Mouse (Mus musculus) kidney, embryonic 16.5 days (tissue): ENCODE data around the gene Plcb4. TPM values are rescaled to one million over a fixed set of nuclear protein-coding genes. Genes with fewer than 3 reads are reported as not detected.
"Not testable (repeated sequence)": the region's sequence is repeated elsewhere in the genome, so short reads cannot be mapped to it uniquely, and the experiment has no call there.

Experiments
- ATAC-seq: fragments of 200-750 bp; cut with Nextera tagmentation; 2 replicates; pipeline ENCODE4 v1.8.0; 2017; ENCODE audit warnings: moderate TSS enrichment; ENCODE audit not compliant: low FRiP score, low TSS enrichment
- H3K27ac ChIP-seq: fragments of 300-500 bp; sonication (generic); 2 replicates; pipeline ENCODE4 v1.5.1; 2014; ENCODE audit warnings: low read length
- H3K27me3 ChIP-seq: fragments of 300-500 bp; sonication (generic); 2 replicates; pipeline ENCODE4 v1.6.1; 2014; ENCODE audit warnings: low read length, control low read depth, mixed read lengths; ENCODE audit not compliant: insufficient read depth
- H3K36me3 ChIP-seq: fragments of 300-500 bp; sonication (generic); 2 replicates; pipeline ENCODE4 v1.6.1; 2014; ENCODE audit warnings: low read length, control low read depth, mixed read lengths; ENCODE audit not compliant: insufficient read depth
- H3K4me1 ChIP-seq: fragments of 300-500 bp; sonication (generic); 2 replicates; pipeline ENCODE4 v1.6.1; 2014; ENCODE audit warnings: low read length, control low read depth, mixed read lengths; ENCODE audit not compliant: insufficient read depth
- H3K4me2 ChIP-seq: fragments of 300-500 bp; sonication (generic); replicated peaks from 2 replicates; pipeline ENCODE4 v1.6.1; 2014; ENCODE audit warnings: low read depth, low read length
- H3K4me3 ChIP-seq: fragments of 300-500 bp; sonication (generic); 2 replicates; pipeline ENCODE4 v1.5.1; 2014; ENCODE audit warnings: mild to moderate bottlenecking, low read length
- H3K9ac ChIP-seq: fragments of 300-500 bp; sonication (generic); replicated peaks from 2 replicates; pipeline ENCODE4 v1.6.1; 2014; ENCODE audit warnings: low read length
- H3K9me3 ChIP-seq: fragments of 300-500 bp; sonication (generic); 2 replicates; pipeline ENCODE4 v1.6.1; 2016; ENCODE audit warnings: low read length, control low read depth
- WGBS: fragments of 180-500 bp; shearing (Covaris S2); extraction: QIAGEN DNeasy Blood & Tissue Kit; methylation state at CpG from one replicate; pipeline ENCODE4 v1.1.7; 2014; 5-methylcytosine and 5-hydroxymethylcytosine counted together
- polyA plus RNA-seq: library from polyadenylated mRNA; unstranded; fragments of >200 nt; fragmentation: Nextera tagmentation; extraction: Ambion mirVana; gene quantifications from 2 replicates; pipeline ENCODE4 v1.2.1, GENCODE M21; 2015

Plcb4 gene
- polyA plus RNA-seq, 1 experiment from 2014 or later, result 18.9 TPM

- no peak overlapping the region for H3K4me2 ChIP-seq
- H3K36me3 ChIP-seq, result no peaks in the 10 kb centered on the region
- no peak overlapping the region for H3K4me3 ChIP-seq
- H3K9ac ChIP-seq, result no peak overlapping the region
- H3K27ac ChIP-seq, result no peak overlapping the region
- H3K9me3 ChIP-seq, result 0 out of 2 replicates have a peak, but pooled peaks cover 2% of the 10 kb centered on the region
- 0 out of 2 replicates have a peak, but pooled peaks cover 5% of the 10 kb centered on the region for H3K4me1 ChIP-seq
- H3K27me3 ChIP-seq, result peaks cover 5% of the 10 kb centered on the region; the same call in 1 of the 2 replicates
- WGBS, result 38% methylated on average over 4 of the region's 4 CpGs
- peak; percentile 65; the same call in 1 of the 2 replicates for ATAC-seq
These were observed 27.9 kb downstream of the Plcb4 start for GRCm38 (mm10) chr2:135686692-135687091.

DNA sequence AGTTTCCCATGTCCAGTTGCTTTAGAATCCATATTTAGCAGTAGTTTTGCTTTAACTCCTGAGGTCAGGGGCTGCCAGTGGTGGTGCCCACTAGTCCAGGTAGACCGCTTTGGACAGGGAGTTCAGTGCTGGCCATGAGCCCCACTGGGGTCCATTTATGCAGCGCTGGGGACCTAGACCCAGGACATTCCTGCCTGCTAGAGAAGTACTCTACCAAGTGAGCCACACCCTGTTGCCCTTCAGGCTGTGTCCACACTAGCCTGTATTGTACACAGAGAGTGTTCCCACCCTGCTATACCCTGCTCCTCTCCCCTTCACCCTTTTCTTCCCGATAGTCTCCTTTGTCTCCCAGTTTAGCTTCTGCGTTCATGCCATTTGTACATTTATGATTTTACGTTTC lies 28.8 kb downstream of the Plcb4 start:
- peaks cover 5% of the 10 kb centered on the region; the same call in 1 of the 2 replicates for H3K27me3 ChIP-seq
- no peak for ATAC-seq
- H3K9me3 ChIP-seq, result 0 out of 2 replicates have a peak, but pooled peaks cover 6% of the 10 kb centered on the region
- no peaks in the 10 kb centered on the region for H3K36me3 ChIP-seq
- no peak overlapping the region for H3K4me3 ChIP-seq
- no peak overlapping the region for H3K27ac ChIP-seq
- H3K4me1 ChIP-seq, result 0 out of 2 replicates have a peak, but pooled peaks cover 9% of the 10 kb centered on the region
- no peak overlapping the region for H3K4me2 ChIP-seq
- 86% methylated on average over 5 of the region's 5 CpGs for WGBS
- H3K9ac ChIP-seq, result no peak overlapping the region

DNA sequence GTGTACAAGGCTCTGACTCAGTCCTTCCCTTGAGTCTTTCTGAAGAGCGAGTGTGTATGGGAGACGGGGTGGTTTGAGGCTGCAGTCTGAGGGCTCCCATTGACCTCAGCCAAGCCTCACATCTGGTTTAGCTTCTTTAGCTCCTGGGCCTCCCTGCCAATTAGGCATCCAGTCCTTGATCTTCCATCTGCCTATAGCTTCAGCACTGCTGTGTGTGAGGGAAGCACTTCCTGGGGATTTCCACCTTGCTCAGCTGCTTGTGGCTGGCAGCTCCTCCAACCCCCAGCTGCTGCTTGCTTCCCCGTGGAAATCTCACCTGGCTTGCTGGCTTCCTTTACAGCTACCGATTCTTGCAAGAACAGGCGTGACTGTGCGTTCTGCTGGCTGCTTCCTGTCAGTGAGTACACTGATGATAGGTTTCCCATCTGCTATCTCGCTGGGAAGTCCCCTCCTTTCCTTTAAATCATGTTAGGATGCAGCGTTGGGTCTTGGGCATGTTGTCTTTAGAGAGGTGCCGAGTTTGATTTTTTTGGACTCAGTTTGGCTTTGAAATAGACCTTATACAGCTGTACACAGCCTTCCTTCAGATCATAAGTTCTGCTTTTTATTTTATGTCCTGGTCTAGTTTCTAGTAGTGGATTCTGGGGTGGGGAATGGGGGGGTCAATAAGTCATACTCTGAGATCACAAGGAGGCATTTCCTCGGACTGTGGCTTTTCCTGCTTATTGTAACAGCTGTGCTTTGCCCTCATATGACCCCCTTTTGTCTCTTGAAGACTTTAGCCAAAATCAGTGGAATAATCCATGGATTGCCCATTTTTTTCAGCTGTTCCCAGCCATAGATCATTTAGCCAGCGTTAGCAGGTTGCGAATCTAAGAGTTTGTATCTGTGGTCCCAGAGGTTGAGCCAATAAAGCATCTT lies 34.0 kb downstream of the Plcb4 start:
- Histone ChIP-seq H3K9ac (no peak overlapping the region), H3K36me3 (no peaks in the 10 kb centered on the region), H3K27ac (peak overlapping the region; percentile 48; the same call in 1 of the 2 replicates), H3K9me3 (0 out of 2 replicates have a peak, but pooled peaks cover 6% of the 10 kb centered on the region), H3K4me3 (no peak overlapping the region), H3K4me1 (0 out of 2 replicates have a peak, but pooled peaks cover 8% of the 10 kb centered on the region), H3K27me3 (no peaks in the 10 kb centered on the region), H3K4me2 (peak overlapping the region; percentile 5; the same call in 1 of the 2 replicates)
- ATAC-seq, result peak; percentile 70
- 37% methylated on average over 12 of the region's 12 CpGs for WGBS

DNA sequence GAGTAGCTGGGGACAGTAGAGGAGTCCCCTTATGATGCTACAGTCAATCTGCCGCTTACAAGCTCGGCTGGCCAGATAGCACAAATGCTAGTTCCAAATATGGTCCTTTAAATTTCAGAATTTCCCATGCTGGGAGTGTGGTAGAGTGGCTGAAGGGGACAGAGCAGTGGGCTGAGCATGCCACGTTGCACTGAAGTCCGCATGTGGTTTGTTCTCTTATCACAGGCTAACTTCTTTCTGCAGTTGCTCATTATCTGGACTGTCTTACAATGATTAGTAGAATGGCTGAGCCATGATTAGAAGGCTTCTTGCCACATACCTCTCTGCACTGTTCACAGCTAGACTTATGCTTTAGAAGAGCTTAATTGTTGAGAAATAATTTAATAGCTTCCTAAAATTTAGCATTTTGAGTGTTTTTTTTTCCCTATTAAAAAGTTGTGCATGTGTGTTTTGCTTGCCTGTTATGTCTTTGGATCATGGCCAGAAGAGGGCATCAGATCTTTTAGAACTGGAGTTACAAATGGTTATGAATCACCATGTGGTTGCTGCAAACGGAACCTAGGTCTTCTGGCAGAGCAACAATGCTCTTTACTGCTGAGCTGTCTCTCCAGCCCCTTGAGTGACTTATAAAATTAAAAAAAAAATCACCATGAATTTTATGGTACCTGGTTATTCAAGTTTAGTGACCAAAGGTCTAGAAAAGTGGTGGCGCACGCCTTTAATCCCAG lies 42.0 kb downstream of the Plcb4 start:
- H3K9me3 ChIP-seq, result no peaks in the 10 kb centered on the region
- no peak overlapping the region for H3K27ac ChIP-seq
- no peak overlapping the region for H3K4me3 ChIP-seq
- 89% methylated on average over 7 of the region's 7 CpGs for WGBS
- no peak overlapping the region for H3K4me2 ChIP-seq
- H3K27me3 ChIP-seq, result no peaks in the 10 kb centered on the region
- H3K36me3 ChIP-seq, result no peaks in the 10 kb centered on the region
- H3K9ac ChIP-seq, result no peak overlapping the region
- no peaks in the 10 kb centered on the region for H3K4me1 ChIP-seq
- ATAC-seq, result no peak

DNA sequence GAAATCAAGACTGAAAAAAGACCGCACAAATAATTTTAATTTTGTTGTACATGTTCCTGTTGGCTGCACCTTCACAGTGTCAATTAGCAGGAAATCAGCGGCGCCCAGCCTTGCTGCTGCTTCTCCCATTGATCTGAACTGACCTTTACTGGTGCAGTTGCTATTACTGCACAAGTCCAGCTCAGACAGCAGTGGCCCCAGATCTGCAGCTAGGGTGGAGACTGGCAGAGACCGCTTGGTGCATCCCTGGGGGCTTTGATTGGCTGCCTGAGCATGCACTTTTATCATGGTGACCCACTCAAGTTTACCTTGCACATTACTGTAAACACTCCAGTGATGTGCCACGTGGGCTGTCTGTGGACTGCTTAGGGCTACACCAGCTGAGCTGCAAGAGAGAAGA lies 45.9 kb downstream of the Plcb4 start:
- no peak overlapping the region for H3K4me3 ChIP-seq
- no peaks in the 10 kb centered on the region for H3K27me3 ChIP-seq
- no peaks in the 10 kb centered on the region for H3K9me3 ChIP-seq
- 89% methylated on average over 5 of the region's 5 CpGs for WGBS
- no peak overlapping the region for H3K27ac ChIP-seq
- no peak overlapping the region for H3K9ac ChIP-seq
- H3K36me3 ChIP-seq, result no peaks in the 10 kb centered on the region
- ATAC-seq, result no peak
- no peak overlapping the region for H3K4me2 ChIP-seq
- H3K4me1 ChIP-seq, result no peaks in the 10 kb centered on the region

- no peak for ATAC-seq
- Histone ChIP-seq H3K27ac (no peak overlapping the region), H3K9ac (no peak overlapping the region), H3K4me1 (peaks cover 13% of the 10 kb centered on the region), H3K9me3 (no peaks in the 10 kb centered on the region), H3K27me3 (no peaks in the 10 kb centered on the region), H3K36me3 (no peaks in the 10 kb centered on the region), H3K4me3 (no peak overlapping the region), H3K4me2 (no peak overlapping the region)
- WGBS, result 88% methylated on average over 2 of the region's 2 CpGs
These were observed 48.5 kb downstream of the Plcb4 start for GRCm38 (mm10) chr2:135707305-135707704.

GRCm38 (mm10) chr2:135708386-135708785 lies 49.6 kb downstream of the Plcb4 start:
- 51% methylated on average over 3 of the region's 3 CpGs for WGBS
- no peak for ATAC-seq
- no peak overlapping the region for H3K4me3 ChIP-seq

DNA sequence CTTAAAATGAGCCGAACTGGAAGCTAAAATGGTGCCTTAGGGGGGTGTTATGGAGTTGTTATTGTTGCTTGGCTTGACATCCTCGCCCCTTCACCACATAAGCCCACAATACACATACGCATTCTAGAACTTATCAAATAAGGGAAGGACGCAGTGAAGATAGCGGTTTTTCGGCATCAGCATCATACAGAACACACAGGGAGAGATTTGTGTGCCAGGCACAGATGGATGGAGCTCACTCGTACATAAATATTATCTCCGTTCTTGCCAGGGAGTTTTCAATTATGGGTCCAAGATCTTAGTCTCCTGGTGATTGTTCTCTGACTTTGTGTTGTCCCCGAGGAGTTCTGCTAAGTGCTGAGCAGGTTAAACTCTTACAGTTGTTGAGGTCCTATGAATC lies 50.0 kb downstream of the Plcb4 start:
- no peak overlapping the region for H3K27ac ChIP-seq
- no peak for ATAC-seq

More at GRCm38 (mm10) chr2:135708386-135708785, 49.6 kb downstream of the Plcb4 start:
- no peak overlapping the region for H3K9ac ChIP-seq
- no peak overlapping the region for H3K4me2 ChIP-seq
- no peaks in the 10 kb centered on the region for H3K36me3 ChIP-seq
- H3K27me3 ChIP-seq, result no peaks in the 10 kb centered on the region
- H3K9me3 ChIP-seq, result no peaks in the 10 kb centered on the region
- H3K4me1 ChIP-seq, result peaks cover 13% of the 10 kb centered on the region
- peak overlapping the region; percentile 55; the same call in 1 of the 2 replicates for H3K27ac ChIP-seq

DNA sequence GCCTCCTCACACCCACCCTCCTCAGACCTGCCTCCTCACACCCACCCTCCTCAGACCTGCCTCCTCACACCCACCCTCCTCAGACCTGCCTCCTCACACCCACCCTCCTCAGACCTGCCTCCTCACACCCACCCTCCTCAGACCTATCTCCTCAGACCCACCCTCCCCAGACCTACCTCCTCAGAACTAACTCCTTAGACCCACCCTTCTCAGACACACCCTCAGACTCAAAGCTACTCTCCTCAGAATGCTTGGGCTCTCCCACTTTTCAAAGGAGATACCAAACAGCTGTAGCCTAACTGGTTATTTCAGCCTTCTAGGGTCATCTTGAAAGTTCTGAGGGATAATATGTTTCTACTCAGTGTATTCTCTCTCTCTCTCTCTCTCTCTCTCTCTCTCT lies 50.9 kb downstream of the Plcb4 start:
- H3K4me1 ChIP-seq, result peaks cover 13% of the 10 kb centered on the region
- H3K27me3 ChIP-seq, H3K9me3 ChIP-seq, ATAC-seq, H3K9ac ChIP-seq, H3K36me3 ChIP-seq, H3K4me2 ChIP-seq, H3K4me3 ChIP-seq, H3K27ac ChIP-seq: not testable (repeated sequence)

More for the DNA sequence above, 50.0 kb downstream of the Plcb4 start:
- Histone ChIP-seq H3K9me3 (no peaks in the 10 kb centered on the region), H3K4me2 (no peak overlapping the region), H3K27me3 (no peaks in the 10 kb centered on the region), H3K4me3 (no peak overlapping the region), H3K4me1 (peaks cover 13% of the 10 kb centered on the region), H3K36me3 (no peaks in the 10 kb centered on the region), H3K9ac (no peak overlapping the region)
- WGBS, result 84% methylated on average over 9 of the region's 9 CpGs
